Mouse (Mus musculus) embryonic facial prominence, embryonic 13.5 days (tissue): Measurements from ENCODE around the gene Zbtb9. TPM values are rescaled to one million over a fixed set of nuclear protein-coding genes. Genes with fewer than 3 reads are reported as not detected.

Experiments used
- ATAC-seq: fragments of 200-750 bp; cut with Nextera tagmentation; 2 replicates; pipeline ENCODE4 v1.8.0; 2017; ENCODE audit warnings: low read depth; ENCODE audit not compliant: insufficient number of reproducible peaks, insufficient read depth, low FRiP score, low TSS enrichment
- H3K27ac ChIP-seq: fragments of 300-500 bp; sonication (generic); 2 replicates; pipeline ENCODE4 v1.5.1; 2015; ENCODE audit warnings: moderate library complexity, mild to moderate bottlenecking, inconsistent platforms
- H3K27me3 ChIP-seq: fragments of 300-500 bp; sonication (generic); 2 replicates; pipeline ENCODE4 v1.6.1; 2015; ENCODE audit warnings: mild to moderate bottlenecking, inconsistent platforms
- H3K36me3 ChIP-seq: fragments of 300-500 bp; sonication (generic); 2 replicates; pipeline ENCODE4 v1.6.1; 2015; ENCODE audit warnings: mild to moderate bottlenecking, inconsistent platforms
- H3K4me1 ChIP-seq: fragments of 300-500 bp; sonication (generic); 2 replicates; pipeline ENCODE4 v1.6.1; 2015; ENCODE audit warnings: inconsistent platforms
- H3K4me2 ChIP-seq: fragments of 300-500 bp; sonication (generic); 2 replicates; pipeline ENCODE4 v1.6.1; 2015; ENCODE audit warnings: moderate library complexity, mild to moderate bottlenecking, inconsistent platforms
- H3K4me3 ChIP-seq: fragments of 300-500 bp; sonication (generic); 2 replicates; pipeline ENCODE4 v1.5.1; 2015; ENCODE audit warnings: mild to moderate bottlenecking, inconsistent platforms
- H3K9ac ChIP-seq: fragments of 300-500 bp; sonication (generic); 2 replicates; pipeline ENCODE4 v1.6.1; 2015; ENCODE audit warnings: mild to moderate bottlenecking, inconsistent platforms
- H3K9me3 ChIP-seq: fragments of 300-500 bp; sonication (generic); 2 replicates; pipeline ENCODE4 v1.6.1; 2016; ENCODE audit warnings: inconsistent platforms
- WGBS: fragments of 180-500 bp; shearing (Covaris S2); methylation state at CpG from one replicate; pipeline ENCODE4 v1.1.7; 2015; ENCODE audit warnings: mixed read lengths; 5-methylcytosine and 5-hydroxymethylcytosine counted together
- polyA plus RNA-seq: library from polyadenylated mRNA; unstranded; fragments of >200 nt; fragmentation: Nextera tagmentation; extraction: Ambion mirVana; gene quantifications from 2 replicates; pipeline ENCODE4 v1.2.1, GENCODE M21; 2015

The Zbtb9 gene
- polyA plus RNA-seq, 1 experiment from 2014 or later, result 16.1 TPM

- Histone ChIP-seq H3K27me3 (no peaks in the 10 kb centered on the region), H3K36me3 (peaks cover 39% of the 10 kb centered on the region), H3K9ac (peak overlapping the region; percentile 83), H3K27ac (peak overlapping the region; percentile 90), H3K4me3 (peak overlapping the region; percentile 70), H3K9me3 (no peaks in the 10 kb centered on the region), H3K4me2 (peak overlapping the region; percentile 98), H3K4me1 (peaks cover 53% of the 10 kb centered on the region)
- 0% methylated on average over 22 of the region's 22 CpGs for WGBS
- no peak for ATAC-seq
Observed at GRCm38 (mm10) chr17:26938731-26939130, 34.2 kb upstream of the Zbtb9 start.

- peak within 1 kb of the TSS; percentile 98 for H3K4me2 ChIP-seq
- H3K4me1 ChIP-seq, result peaks cover 49% of the 10 kb centered on the region
- H3K9ac ChIP-seq, result peak within 1 kb of the TSS; percentile 83
- H3K27me3 ChIP-seq, result no peaks in the 10 kb centered on the region
- H3K4me3 ChIP-seq, result peak within 1 kb of the TSS; percentile 70
- peak; percentile 92 for ATAC-seq
- peak within 1 kb of the TSS; percentile 96 for H3K27ac ChIP-seq
- H3K36me3 ChIP-seq, result peaks cover 35% of the 10 kb centered on the region
- WGBS, result under 1% methylated on average over 70 of the region's 70 CpGs
- no peaks in the 10 kb centered on the region for H3K9me3 ChIP-seq
Observed at GRCm38 (mm10) chr17:26939178-26939972, 33.6 kb upstream of the Zbtb9 start, which contains the start of gene Cuta. Gene Cuta (minus strand): TSS chr17:26939569.

- WGBS, result 3% methylated on average over 3 of the region's 3 CpGs
- H3K4me1 ChIP-seq, result peaks cover 45% of the 10 kb centered on the region
Observed at GRCm38 (mm10) chr17:26939973-26940300, 33.0 kb upstream of the Zbtb9 start.

GRCm38 (mm10) chr17:26941031-26941789 lies 31.8 kb upstream of the Zbtb9 start, which contains the start of gene Syngap1:
Gene Syngap1 (plus strand): TSS chr17:26941253.
- peaks cover 23% of the 10 kb centered on the region for H3K36me3 ChIP-seq
- H3K9me3 ChIP-seq, result no peaks in the 10 kb centered on the region
- H3K27ac ChIP-seq, result peak within 1 kb of the TSS; percentile 96
- H3K4me2 ChIP-seq, result peak within 1 kb of the TSS; percentile 98
- ATAC-seq, result no peak
- no peaks in the 10 kb centered on the region for H3K27me3 ChIP-seq
- H3K9ac ChIP-seq, result peak within 1 kb of the TSS; percentile 82
- WGBS, result 4% methylated on average over 22 of the region's 24 CpGs
- peaks cover 55% of the 10 kb centered on the region for H3K4me1 ChIP-seq
- H3K4me3 ChIP-seq, result peak within 1 kb of the TSS; percentile 70

More at GRCm38 (mm10) chr17:26939973-26940300, 33.0 kb upstream of the Zbtb9 start:
- H3K9me3 ChIP-seq, result no peaks in the 10 kb centered on the region
- H3K4me2 ChIP-seq, result peak overlapping the region; percentile 98
- peaks cover 30% of the 10 kb centered on the region for H3K36me3 ChIP-seq
- H3K9ac ChIP-seq, result peak overlapping the region; percentile 82
- no peaks in the 10 kb centered on the region for H3K27me3 ChIP-seq
- peak overlapping the region; percentile 96 for H3K27ac ChIP-seq
- ATAC-seq, result no peak
- peak overlapping the region; percentile 70 for H3K4me3 ChIP-seq

- peak overlapping the region; percentile 98 for H3K4me2 ChIP-seq
- H3K4me1 ChIP-seq, result peaks cover 60% of the 10 kb centered on the region
- H3K9me3 ChIP-seq, result no peaks in the 10 kb centered on the region
- WGBS, result 8% methylated on average over 4 of the region's 4 CpGs
- peak overlapping the region; percentile 96 for H3K27ac ChIP-seq
- peaks cover 15% of the 10 kb centered on the region for H3K36me3 ChIP-seq
- ATAC-seq, result no peak
- H3K4me3 ChIP-seq, result peak overlapping the region; percentile 49
- no peaks in the 10 kb centered on the region for H3K27me3 ChIP-seq
- peak overlapping the region; percentile 68 for H3K9ac ChIP-seq
Observed at GRCm38 (mm10) chr17:26941841-26942570, 31.0 kb upstream of the Zbtb9 start.

GRCm38 (mm10) chr17:26945824-26946495 lies 27.0 kb upstream of the Zbtb9 start:
- no peak for ATAC-seq
- H3K9me3 ChIP-seq, result no peaks in the 10 kb centered on the region
- H3K27ac ChIP-seq, result peak overlapping the region; percentile 78
- peak overlapping the region; percentile 79 for H3K4me2 ChIP-seq
- peak overlapping the region; percentile 49 for H3K4me3 ChIP-seq
- 23% methylated on average over 13 of the region's 13 CpGs for whole genome bisulfite sequencing
- peaks cover 58% of the 10 kb centered on the region for H3K4me1 ChIP-seq
- H3K27me3 ChIP-seq, result no peaks in the 10 kb centered on the region
- H3K36me3 ChIP-seq, result peaks cover 6% of the 10 kb centered on the region; the same call in 1 of the 2 replicates
- peak overlapping the region; percentile 77 for H3K9ac ChIP-seq

- H3K36me3 ChIP-seq, result peaks cover 6% of the 10 kb centered on the region; the same call in 1 of the 2 replicates
- H3K27ac ChIP-seq, result peak overlapping the region; percentile 78
- H3K4me1 ChIP-seq, result peaks cover 63% of the 10 kb centered on the region
- H3K4me2 ChIP-seq, result peak overlapping the region; percentile 79
- peak; percentile 37; the same call in 1 of the 2 replicates for ATAC-seq
- no peaks in the 10 kb centered on the region for H3K27me3 ChIP-seq
- no peaks in the 10 kb centered on the region for H3K9me3 ChIP-seq
- H3K9ac ChIP-seq, result peak overlapping the region; percentile 77
- peak overlapping the region; percentile 49 for H3K4me3 ChIP-seq
- WGBS, result 2% methylated on average over 37 of the region's 37 CpGs
Observed at GRCm38 (mm10) chr17:26946567-26946966, 26.4 kb upstream of the Zbtb9 start.

- no peak for ATAC-seq
- Histone ChIP-seq H3K27ac (peak overlapping the region; percentile 78), H3K4me1 (peaks cover 66% of the 10 kb centered on the region), H3K36me3 (peaks cover 6% of the 10 kb centered on the region; the same call in 1 of the 2 replicates), H3K4me2 (peak overlapping the region; percentile 79), H3K27me3 (no peaks in the 10 kb centered on the region), H3K9me3 (no peaks in the 10 kb centered on the region), H3K9ac (peak overlapping the region; percentile 77), H3K4me3 (peak overlapping the region; percentile 49; the same call in 1 of the 2 replicates)
- 49% methylated on average over 12 of the region's 12 CpGs for WGBS
Observed at GRCm38 (mm10) chr17:26947231-26948100, 25.5 kb upstream of the Zbtb9 start.

GRCm38 (mm10) chr17:26948316-26949050 lies 24.5 kb upstream of the Zbtb9 start:
- H3K27ac ChIP-seq, result peak overlapping the region; percentile 72
- peak overlapping the region; percentile 92 for H3K4me2 ChIP-seq
- H3K4me1 ChIP-seq, result peaks cover 75% of the 10 kb centered on the region
- no peaks in the 10 kb centered on the region for H3K9me3 ChIP-seq
- no peaks in the 10 kb centered on the region for H3K27me3 ChIP-seq
- ATAC-seq, result no peak
- H3K9ac ChIP-seq, result peak overlapping the region; percentile 84
- peak overlapping the region; percentile 69 for H3K4me3 ChIP-seq
- peaks cover 6% of the 10 kb centered on the region; the same call in 1 of the 2 replicates for H3K36me3 ChIP-seq
- WGBS, result 1% methylated on average over 16 of the region's 87 CpGs
